13 mouse cellular contexts compared by ENCODE assay signal in the genomic region with DNA sequence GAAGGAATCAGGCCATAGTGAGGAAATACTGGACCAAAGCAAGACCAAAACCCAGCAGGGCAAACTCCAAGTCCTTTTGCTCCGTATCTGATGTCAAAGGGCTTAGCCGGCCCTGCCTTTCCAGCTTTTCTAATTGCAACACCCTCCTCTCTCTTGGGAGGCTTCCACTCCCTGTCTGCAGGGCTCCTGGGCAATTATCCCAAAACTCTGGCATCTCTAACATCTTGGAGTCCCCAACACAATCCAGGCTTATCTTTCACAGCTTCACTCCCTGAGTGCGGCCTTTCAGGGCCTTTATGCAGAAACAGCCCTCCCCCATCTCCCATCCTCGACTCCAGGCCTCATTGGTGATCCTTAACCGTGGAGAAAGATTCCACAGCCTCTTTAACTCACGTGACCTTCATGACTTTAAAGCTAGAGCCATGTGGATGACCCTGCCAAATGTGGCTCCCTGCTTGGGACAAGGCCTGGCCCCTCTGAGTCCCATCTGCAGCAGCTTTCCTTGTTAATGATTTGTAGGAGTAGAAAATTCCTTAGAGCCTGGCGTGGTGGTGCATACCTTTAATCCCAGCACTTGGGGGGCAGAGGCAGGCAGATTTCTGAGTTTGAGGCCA. TPM values are rescaled to one million over a fixed set of nuclear protein-coding genes. Genes with fewer than 3 reads are reported as not detected.
DNase-seq lines count a peak whose midpoint lies in the region; ATAC-seq lines count a peak whose summit lies in the region.
"Had no signal": no experiment of that assay in that cellular context is flagged by ENCODE, and none has a peak within 500 bp of the region (broad histone marks: within the 10 kb centered on the region; RNA-seq: fewer than 3 reads in every experiment).

No protein-coding gene starts in this region.

- peaks cover 5% of the 10 kb centered on the region for H3K4me1 ChIP-seq in heart, embryonic 12.5 days (replicated peaks)
- peaks cover 5% of the 10 kb centered on the region; the same call in 1 of the 2 replicates for H3K4me1 ChIP-seq in hindbrain, embryonic 12.5 days

- peak; percentile 92 for DNase-seq in heart, adult 11 months
- DNase-seq in urinary bladder, postnatal 14 days (ENCODE audit: low spot score): peak; percentile 16
- DNase-seq in urinary bladder, postnatal 10 days (ENCODE audit: low spot score): no peak
- peak; percentile 45 for DNase-seq in kidney, postnatal 10 days
- no peak for DNase-seq in layer of hippocampus, adult 11-12 months (ENCODE audit: low spot score)
- DNase-seq: right cerebral cortex, postnatal 4 days; thymus, adult 18-20 months had no signal

- no peak overlapping the region for H3K4me3 ChIP-seq in heart, embryonic 12.5 days
- H3K4me3 ChIP-seq in hindbrain, embryonic 12.5 days: no peak overlapping the region
- H3K4me3 ChIP-seq: forebrain, embryonic 13.5 days had no signal

- H3K9ac ChIP-seq in heart, embryonic 12.5 days: no peak overlapping the region
- H3K9ac ChIP-seq in hindbrain, embryonic 12.5 days: no peak overlapping the region
- H3K9ac ChIP-seq: forebrain, embryonic 13.5 days; hindbrain, embryonic 14.5 days had no signal

- ATAC-seq in heart, embryonic 12.5 days (ENCODE audit: insufficient number of reproducible peaks, low FRiP score): no peak
- ATAC-seq in erythroid progenitor cell, adult 5-6 weeks (replicated peaks; ENCODE audit: low FRiP score, poor library complexity, severe bottlenecking): no peak
- ATAC-seq in hindbrain, embryonic 12.5 days (ENCODE audit: low FRiP score): no peak
- ATAC-seq: forebrain, embryonic 13.5 days had no signal

- no peaks in the 10 kb centered on the region for H3K36me3 ChIP-seq in heart, embryonic 12.5 days
- no peaks in the 10 kb centered on the region for H3K36me3 ChIP-seq in hindbrain, embryonic 12.5 days

- no peaks in the 10 kb centered on the region for H3K9me3 ChIP-seq in heart, embryonic 12.5 days (replicated peaks)
- no peaks in the 10 kb centered on the region for H3K9me3 ChIP-seq in hindbrain, embryonic 12.5 days (replicated peaks)
- H3K9me3 ChIP-seq: forebrain, embryonic 13.5 days had no signal

- no peak overlapping the region for H3K4me2 ChIP-seq in heart, embryonic 12.5 days
- H3K4me2 ChIP-seq in hindbrain, embryonic 12.5 days (replicated peaks): no peak overlapping the region
- H3K4me2 ChIP-seq: forebrain, embryonic 13.5 days; hindbrain, embryonic 14.5 days had no signal

- WGBS in heart, embryonic 12.5 days: 42% methylated on average over 7 of the region's 7 CpGs
- WGBS in hindbrain, embryonic 12.5 days: 36% methylated on average over 7 of the region's 7 CpGs

- H3K27me3 ChIP-seq in heart, embryonic 12.5 days (replicated peaks): no peaks in the 10 kb centered on the region
- H3K27me3 ChIP-seq in hindbrain, embryonic 12.5 days: no peaks in the 10 kb centered on the region
- H3K27me3 ChIP-seq: CH12.LX; forebrain, embryonic 13.5 days had no signal

- no peak overlapping the region for H3K27ac ChIP-seq in heart, embryonic 12.5 days (ENCODE audit: poor library complexity, severe bottlenecking)
- H3K27ac ChIP-seq in hindbrain, embryonic 12.5 days: no peak overlapping the region
- H3K27ac ChIP-seq: forebrain, embryonic 13.5 days; hindbrain, embryonic 14.5 days had no signal

RNA-seq across cellular contexts. Expression of a gene that starts 11.2 kb away (rescaled TPM):
- polyA plus RNA-seq in heart, embryonic 12.5 days (2016; fragmentation: Nextera tagmentation; extraction: Ambion mirVana): 42.8 and 49.3 TPM in 2 replicates
- 5.4 and 7.5 TPM in 2 replicates for total RNA-seq in erythroid progenitor cell, adult 5-6 weeks (2015; ENCODE audit: low replicate concordance)
- 5.5 and 7.7 TPM in 2 replicates for total RNA-seq in erythroid progenitor cell, adult 5-6 weeks (2017; ENCODE audit: low replicate concordance)
- 42.9 and 44.6 TPM in 2 replicates for polyA plus RNA-seq in hindbrain, embryonic 12.5 days (2016; fragmentation: Nextera tagmentation; extraction: Ambion mirVana)

Comparison
In these comparisons a context has a peak if more than half of its experiments do, and no peak if none do; other contexts are left out.
1. DNase-seq: peak in heart, adult 11 months (single experiment), urinary bladder, postnatal 14 days (single experiment) and kidney, postnatal 10 days (single experiment); none in urinary bladder, postnatal 10 days (single experiment) and layer of hippocampus, adult 11-12 months (single experiment).